Mouse (Mus musculus) limb, embryonic 11.5 days (tissue): ENCODE measurements around the gene Slco3a1. TPM values are rescaled to one million over a fixed set of nuclear protein-coding genes. Genes with fewer than 3 reads are reported as not detected.

Experiments
- ATAC-seq: fragments of 200-750 bp; cut with Nextera tagmentation; 2 replicates; pipeline ENCODE4 v1.8.0; 2017; ENCODE audit warnings: low read depth; ENCODE audit not compliant: insufficient number of reproducible peaks, low FRiP score, low TSS enrichment
- DNase-seq: peaks from one replicate; pipeline ENCODE4 v3.0.0-alpha.2; 2015; ENCODE audit warnings: low spot score
- H3K27ac ChIP-seq: fragments of 300-500 bp; sonication (generic); replicated peaks from 2 replicates; pipeline ENCODE4 v1.5.1; 2014; ENCODE audit warnings: low read depth, mild to moderate bottlenecking, low read length
- H3K27me3 ChIP-seq: fragments of 300-500 bp; sonication (generic); 2 replicates; pipeline ENCODE4 v1.6.1; 2014; ENCODE audit warnings: mild to moderate bottlenecking, low read length, mixed read lengths; ENCODE audit not compliant: control insufficient read depth, insufficient read depth
- H3K36me3 ChIP-seq: fragments of 300-500 bp; sonication (generic); 2 replicates; pipeline ENCODE4 v1.6.1; 2014; ENCODE audit warnings: mild to moderate bottlenecking, low read length, moderate library complexity, mixed read lengths; ENCODE audit not compliant: control insufficient read depth, insufficient read depth
- H3K4me1 ChIP-seq: fragments of 300-500 bp; sonication (generic); 2 replicates; pipeline ENCODE4 v1.6.1; 2014; ENCODE audit warnings: low read length, mixed read lengths; ENCODE audit not compliant: control insufficient read depth, insufficient read depth
- H3K4me2 ChIP-seq: fragments of 300-500 bp; sonication (generic); 2 replicates; pipeline ENCODE4 v1.6.1; 2014; ENCODE audit warnings: low read depth, mild to moderate bottlenecking, moderate library complexity; ENCODE audit not compliant: severe bottlenecking
- H3K4me3 ChIP-seq: fragments of 300-500 bp; sonication (generic); 2 replicates; pipeline ENCODE4 v1.5.1; 2014; ENCODE audit warnings: low read depth, low read length
- H3K9ac ChIP-seq: fragments of 300-500 bp; sonication (generic); 2 replicates; pipeline ENCODE4 v1.6.1; 2014; ENCODE audit warnings: mild to moderate bottlenecking, low read length
- H3K9me3 ChIP-seq: fragments of 300-500 bp; sonication (generic); 2 replicates; pipeline ENCODE4 v1.6.1; 2016; ENCODE audit warnings: low read length; ENCODE audit not compliant: control insufficient read depth
- WGBS: fragments of 180-500 bp; shearing (Covaris S2); extraction: QIAGEN DNeasy Blood & Tissue Kit; methylation state at CpG from one replicate; pipeline ENCODE4 v1.1.7; 2014; 5-methylcytosine and 5-hydroxymethylcytosine counted together
- polyA plus RNA-seq: library from polyadenylated mRNA; unstranded; fragments of >200 nt; fragmentation: Nextera tagmentation; extraction: Ambion mirVana; gene quantifications from 2 replicates; pipeline ENCODE4 v1.2.1, GENCODE M21; 2014

Slco3a1 gene
- polyA plus RNA-seq, 1 experiment from 2014 or later, result 4.8 TPM

DNA sequence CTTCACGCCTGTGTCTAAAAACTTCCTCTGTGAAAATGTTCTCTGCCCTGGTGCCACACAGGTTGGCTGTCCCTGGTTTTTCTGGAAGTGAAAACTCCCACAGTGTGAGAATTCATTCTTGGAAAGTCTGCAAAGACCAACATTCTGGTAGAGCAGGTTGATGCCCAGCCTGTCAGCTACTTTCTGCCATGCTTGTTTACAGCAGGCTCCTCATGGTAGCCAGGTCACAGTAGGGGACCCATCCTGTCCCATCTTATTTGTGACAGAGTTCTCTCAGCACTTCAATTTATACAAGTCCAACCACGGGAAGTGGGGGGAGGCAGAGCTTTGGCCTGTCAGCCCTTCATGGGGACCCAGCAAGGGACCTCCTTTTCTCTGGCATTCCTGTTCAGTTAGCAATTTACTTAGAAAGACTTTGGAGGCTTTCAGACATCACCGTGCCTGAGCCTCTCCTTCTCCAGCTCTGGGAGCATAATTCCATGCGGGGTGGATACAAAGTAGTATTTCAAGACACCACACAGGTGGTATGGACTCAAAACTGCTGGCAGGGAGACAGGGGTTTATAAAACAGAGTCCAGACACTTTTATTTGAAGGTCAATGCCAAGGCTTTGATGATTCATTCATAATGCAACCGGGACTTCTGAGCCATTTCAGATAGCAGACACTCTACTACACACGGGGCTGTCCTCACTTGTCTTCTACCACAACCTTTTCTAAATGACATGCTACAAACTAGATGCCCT is 216.7 kb downstream of the Slco3a1 start:
- H3K4me2 ChIP-seq, result no peak overlapping the region
- ATAC-seq (no peak), DNase-seq (no peak)
- 82% methylated on average over 6 of the region's 6 CpGs for WGBS
- peaks cover 4% of the 10 kb centered on the region; the same call in 1 of the 2 replicates for H3K4me1 ChIP-seq
- H3K27me3 ChIP-seq, result no peaks in the 10 kb centered on the region
- H3K27ac ChIP-seq, result no peak overlapping the region
- no peaks in the 10 kb centered on the region for H3K9me3 ChIP-seq
- no peak overlapping the region for H3K9ac ChIP-seq
- no peaks in the 10 kb centered on the region for H3K36me3 ChIP-seq
- H3K4me3 ChIP-seq, result no peak overlapping the region

GRCm38 (mm10) chr7:74332323-74332722 is 222.3 kb downstream of the Slco3a1 start:
- H3K4me3 ChIP-seq, result no peak overlapping the region
- no peak overlapping the region for H3K27ac ChIP-seq
- no peak for ATAC-seq

GRCm38 (mm10) chr7:74330858-74331726 is 223.5 kb downstream of the Slco3a1 start:
- Histone ChIP-seq H3K9ac (no peak overlapping the region), H3K4me2 (no peak overlapping the region), H3K27ac (no peak overlapping the region), H3K4me3 (no peak overlapping the region), H3K9me3 (no peaks in the 10 kb centered on the region), H3K4me1 (peaks cover 2% of the 10 kb centered on the region; the same call in 1 of the 2 replicates), H3K27me3 (no peaks in the 10 kb centered on the region), H3K36me3 (no peaks in the 10 kb centered on the region)
- WGBS, result 43% methylated on average over 7 of the region's 7 CpGs
- peak; percentile 37 for DNase-seq
- peak; percentile 71; the same call in 1 of the 2 replicates for ATAC-seq

More at GRCm38 (mm10) chr7:74332323-74332722, 222.3 kb downstream of the Slco3a1 start:
- WGBS, result 72% methylated on average over 3 of the region's 3 CpGs
- no peak for DNase-seq
- Histone ChIP-seq H3K9me3 (no peaks in the 10 kb centered on the region), H3K9ac (no peak overlapping the region), H3K27me3 (no peaks in the 10 kb centered on the region), H3K36me3 (no peaks in the 10 kb centered on the region), H3K4me2 (no peak overlapping the region), H3K4me1 (peaks cover 2% of the 10 kb centered on the region; the same call in 1 of the 2 replicates)

- H3K36me3 ChIP-seq, result no peaks in the 10 kb centered on the region
- H3K4me2 ChIP-seq, result no peak overlapping the region
- H3K4me1 ChIP-seq, result peaks cover 2% of the 10 kb centered on the region; the same call in 1 of the 2 replicates
- no peak overlapping the region for H3K9ac ChIP-seq
- DNase-seq, result no peak
- H3K27ac ChIP-seq, result no peak overlapping the region
- WGBS, result 55% methylated on average over 7 of the region's 7 CpGs
- H3K27me3 ChIP-seq, result no peaks in the 10 kb centered on the region
- H3K4me3 ChIP-seq, result no peak overlapping the region
- H3K9me3 ChIP-seq, result no peaks in the 10 kb centered on the region
- ATAC-seq, result peak; percentile 61; the same call in 1 of the 2 replicates
Observed at GRCm38 (mm10) chr7:74330117-74330857, 224.3 kb downstream of the Slco3a1 start.

GRCm38 (mm10) chr7:74329004-74329403 is 225.6 kb downstream of the Slco3a1 start:
- Histone ChIP-seq H3K9ac (no peak overlapping the region), H3K36me3 (no peaks in the 10 kb centered on the region), H3K4me2 (no peak overlapping the region), H3K9me3 (no peaks in the 10 kb centered on the region), H3K4me3 (no peak overlapping the region), H3K4me1 (peaks cover 2% of the 10 kb centered on the region; the same call in 1 of the 2 replicates), H3K27ac (no peak overlapping the region), H3K27me3 (no peaks in the 10 kb centered on the region)
- ATAC-seq, result no peak
- DNase-seq, result no peak
- WGBS, result 90% methylated on average over 1 of the region's 1 CpGs

DNA sequence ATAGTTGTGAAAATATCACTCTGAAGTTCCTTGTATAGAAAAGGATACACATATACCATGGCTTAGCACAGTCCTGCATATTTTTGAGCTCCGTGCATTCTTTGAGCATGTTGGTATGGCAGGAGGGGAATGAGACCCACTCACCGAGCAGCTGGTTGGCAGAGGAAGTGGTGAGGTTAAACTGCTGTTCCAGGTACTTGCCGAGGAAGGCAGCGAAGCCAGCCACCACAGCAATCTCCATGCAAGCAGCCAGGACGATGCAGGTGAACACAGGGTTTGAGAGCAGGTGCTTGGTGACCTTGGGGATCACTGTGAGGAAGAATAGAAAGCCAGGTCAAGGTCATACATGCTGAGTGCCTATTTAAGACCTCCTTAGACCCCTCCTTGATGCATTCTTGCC is 226.9 kb downstream of the Slco3a1 start:
- no peak overlapping the region for H3K4me3 ChIP-seq
- no peak for ATAC-seq
- WGBS, result 92% methylated on average over 5 of the region's 5 CpGs

DNA sequence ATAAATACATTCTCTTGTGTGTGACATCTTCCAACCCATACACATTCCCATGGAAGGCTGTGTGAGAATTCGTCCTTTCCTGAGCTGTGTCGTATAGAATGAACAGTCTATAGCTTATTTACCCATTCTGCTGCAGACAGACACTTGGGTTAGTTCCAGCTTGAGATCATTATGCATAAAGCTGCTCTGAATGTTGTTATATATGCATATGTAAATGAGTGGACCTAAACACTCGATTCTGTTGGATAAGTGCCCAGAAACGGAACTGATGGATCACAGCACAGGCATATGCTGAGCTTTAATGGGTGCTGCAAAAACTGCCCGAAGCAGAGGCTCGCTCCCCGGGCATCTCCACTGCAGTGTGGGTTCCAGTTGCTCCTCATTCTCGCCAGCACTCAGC is 229.5 kb downstream of the Slco3a1 start:
- no peak overlapping the region for H3K4me2 ChIP-seq
- H3K27me3 ChIP-seq, result no peaks in the 10 kb centered on the region
- H3K4me3 ChIP-seq, result no peak overlapping the region
- 87% methylated on average over 8 of the region's 8 CpGs for WGBS
- H3K9ac ChIP-seq, result no peak overlapping the region
- H3K4me1 ChIP-seq, result peaks cover 8% of the 10 kb centered on the region; the same call in 1 of the 2 replicates
- ATAC-seq (no peak), DNase-seq (no peak)
- H3K36me3 ChIP-seq, result no peaks in the 10 kb centered on the region
- H3K9me3 ChIP-seq, result no peaks in the 10 kb centered on the region
- H3K27ac ChIP-seq, result no peak overlapping the region

More for the DNA sequence above, 226.9 kb downstream of the Slco3a1 start:
- Histone ChIP-seq H3K27me3 (no peaks in the 10 kb centered on the region), H3K36me3 (no peaks in the 10 kb centered on the region), H3K4me1 (peaks cover 8% of the 10 kb centered on the region), H3K9ac (no peak overlapping the region), H3K27ac (no peak overlapping the region), H3K9me3 (no peaks in the 10 kb centered on the region), H3K4me2 (no peak overlapping the region)
- DNase-seq, result no peak

DNA sequence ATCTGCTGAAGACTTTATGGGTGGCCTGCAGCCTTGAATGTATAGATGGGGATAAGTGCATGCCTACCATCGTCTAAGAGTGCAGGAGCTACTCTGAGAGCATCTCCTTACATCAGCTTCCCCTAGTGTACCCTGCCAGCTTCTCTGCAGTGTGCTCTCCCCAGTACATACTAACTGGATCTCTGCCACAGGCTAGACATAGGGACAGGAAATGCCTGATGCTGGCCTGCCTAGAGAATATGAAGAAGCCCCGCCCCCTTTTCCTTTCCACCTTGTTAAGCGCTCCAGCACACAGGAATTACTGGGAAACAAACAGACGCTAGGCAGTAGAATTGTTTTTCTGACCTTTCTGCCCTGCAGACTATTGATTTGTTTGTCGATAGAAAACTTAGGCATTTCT is 230.9 kb downstream of the Slco3a1 start:
- no peak overlapping the region for H3K4me2 ChIP-seq
- DNase-seq (peak; percentile 37), ATAC-seq (peak; percentile 44; the same call in 1 of the 2 replicates)
- no peaks in the 10 kb centered on the region for H3K9me3 ChIP-seq
- H3K4me1 ChIP-seq, result peaks cover 6% of the 10 kb centered on the region; the same call in 1 of the 2 replicates
- 53% methylated on average over 5 of the region's 5 CpGs for WGBS
- H3K9ac ChIP-seq, result no peak overlapping the region
- H3K27me3 ChIP-seq, result no peaks in the 10 kb centered on the region
- no peak overlapping the region for H3K4me3 ChIP-seq
- H3K27ac ChIP-seq, result no peak overlapping the region
- no peaks in the 10 kb centered on the region for H3K36me3 ChIP-seq
